Mouse (Mus musculus) stomach, postnatal 0 days (tissue): ENCODE results near the gene Sgpp1.

Experiments used
- CTCF ChIP-seq: IDR thresholded peaks from 2 replicates; pipeline ENCODE4 v1.5.1; 2016; ENCODE audit warnings: antibody characterized with exemption, low read depth, mild to moderate bottlenecking, moderate library complexity
- EP300 ChIP-seq: optimal IDR thresholded peaks from 2 replicates; pipeline ENCODE3; 2016; ENCODE audit warnings: antibody characterized with exemption

- TF ChIP-seq CTCF (no peak), EP300 (no peak)
These were observed 13.0 kb upstream of the Sgpp1 start for GRCm38 (mm10) chr12:75748574-75748973.
